Mouse (Mus musculus) kidney, postnatal 0 days (tissue): ENCODE results near the gene Dnaja4. TPM values are rescaled to one million over a fixed set of nuclear protein-coding genes. Genes with fewer than 3 reads are reported as not detected.

Source experiments
- ATAC-seq: fragments of 200-750 bp; cut with Nextera tagmentation; replicated peaks from 2 replicates; pipeline ENCODE4 v1.8.0; 2017; ENCODE audit warnings: low read depth, moderate number of reproducible peaks, moderate TSS enrichment, moderate library complexity; ENCODE audit not compliant: low FRiP score
- DNase-seq: peaks from one replicate; pipeline ENCODE4 v3.0.0-alpha.2; 2016; ENCODE audit warnings: low spot score
- H3K27ac ChIP-seq: fragments of 300-500 bp; sonication (generic); 2 replicates; pipeline ENCODE4 v1.5.1; 2014; ENCODE audit warnings: mild to moderate bottlenecking
- H3K27me3 ChIP-seq: fragments of 300-500 bp; sonication (generic); 2 replicates; pipeline ENCODE4 v1.6.1; 2014; ENCODE audit warnings: low read length, mixed read lengths; ENCODE audit not compliant: insufficient read depth
- H3K36me3 ChIP-seq: fragments of 300-500 bp; sonication (generic); 2 replicates; pipeline ENCODE4 v1.6.1; 2014; ENCODE audit warnings: low read length, mixed read lengths; ENCODE audit not compliant: insufficient read depth
- H3K4me1 ChIP-seq: fragments of 300-500 bp; sonication (generic); replicated peaks from 2 replicates; pipeline ENCODE4 v1.6.1; 2014; ENCODE audit warnings: antibody characterized with exemption, low read length, mixed read lengths; ENCODE audit not compliant: insufficient read depth
- H3K4me2 ChIP-seq: fragments of 300-500 bp; sonication (generic); 2 replicates; pipeline ENCODE4 v1.6.1; 2014; ENCODE audit warnings: mild to moderate bottlenecking, low read length, moderate library complexity, mixed read lengths
- H3K4me3 ChIP-seq: fragments of 300-500 bp; sonication (generic); replicated peaks from 2 replicates; pipeline ENCODE4 v1.5.1; 2014; ENCODE audit warnings: low read depth, low read length
- H3K9ac ChIP-seq: fragments of 300-500 bp; sonication (generic); 2 replicates; pipeline ENCODE4 v1.6.1; 2014; ENCODE audit warnings: low read depth, low read length
- H3K9me3 ChIP-seq: fragments of 300-500 bp; sonication (generic); replicated peaks from 2 replicates; pipeline ENCODE4 v1.6.1; 2016; ENCODE audit warnings: low read length, inconsistent platforms, mixed read lengths
- CTCF ChIP-seq: IDR thresholded peaks from 2 replicates; pipeline ENCODE4 v1.5.1; 2016; ENCODE audit warnings: antibody characterized with exemption, low read depth, mild to moderate bottlenecking, moderate library complexity
- WGBS: fragments of 180-500 bp; shearing (Covaris S2); extraction: QIAGEN DNeasy Blood & Tissue Kit; methylation state at CpG from one replicate; pipeline ENCODE4 v1.1.7; 2014; 5-methylcytosine and 5-hydroxymethylcytosine counted together
- polyA plus RNA-seq: library from polyadenylated mRNA; unstranded; fragments of >200 nt; fragmentation: Nextera tagmentation; extraction: Ambion mirVana; gene quantifications from 2 replicates; pipeline ENCODE4 v1.2.1, GENCODE M21; 2015

Dnaja4 gene
- polyA plus RNA-seq, 1 experiment from 2014 or later, result 2.9 TPM

GRCm38 (mm10) chr9:54745740-54746370 lies 47.2 kb downstream of the Dnaja4 start:
- H3K9me3 ChIP-seq, result no peaks in the 10 kb centered on the region
- H3K36me3 ChIP-seq, result no peaks in the 10 kb centered on the region
- H3K4me2 ChIP-seq, result no peak overlapping the region
- H3K4me3 ChIP-seq, result no peak overlapping the region
- TF ChIP-seq CTCF, result no peak
- DNase-seq, result no peak
- H3K4me1 ChIP-seq, result peaks cover 4% of the 10 kb centered on the region; the same call in 1 of the 2 replicates
- H3K27me3 ChIP-seq, result no peaks in the 10 kb centered on the region
- H3K9ac ChIP-seq, result no peak overlapping the region
- H3K27ac ChIP-seq, result no peak overlapping the region
- WGBS, result 43% methylated on average over 13 of the region's 13 CpGs
- ATAC-seq, result no peak

DNA sequence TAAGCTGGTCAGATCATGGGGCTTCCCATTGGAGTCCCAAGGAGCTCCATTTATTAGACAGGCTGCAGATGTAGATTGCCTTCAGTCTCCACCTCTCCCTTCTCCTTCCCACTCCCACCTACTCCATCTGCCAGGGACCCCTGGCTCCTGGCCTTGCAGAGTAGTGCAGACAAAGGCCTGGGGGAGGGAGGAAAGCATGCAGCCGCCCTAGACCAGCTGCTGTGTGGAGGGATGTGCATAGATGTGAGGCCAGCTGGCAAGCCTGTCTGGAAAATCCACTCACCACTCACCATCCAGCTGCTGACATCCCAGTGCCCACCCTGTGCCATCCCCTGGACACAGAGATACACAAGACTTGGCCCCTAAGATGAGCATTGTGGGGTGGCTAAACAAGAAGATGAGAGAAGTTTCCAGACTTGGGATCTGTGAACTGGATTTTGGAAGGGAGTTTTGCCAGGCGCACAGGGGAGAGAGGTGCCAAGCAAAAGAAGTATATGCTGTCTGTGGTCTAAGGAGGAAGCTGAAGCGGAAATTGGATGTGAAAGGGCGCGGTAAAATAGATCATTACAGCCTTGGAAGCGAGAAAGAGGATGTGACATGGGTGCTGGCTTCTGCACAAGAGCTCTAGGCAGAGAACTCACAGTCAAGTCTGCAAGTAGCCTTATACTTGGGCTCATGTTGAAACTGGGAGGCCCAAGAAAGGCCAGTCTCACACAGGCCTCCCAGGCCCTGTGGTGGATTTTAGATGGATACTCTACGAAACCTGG lies 51.7 kb downstream of the Dnaja4 start:
- no peak for TF ChIP-seq CTCF
- ATAC-seq (no peak), DNase-seq (no peak)
- no peak overlapping the region for H3K4me3 ChIP-seq
- no peaks in the 10 kb centered on the region for H3K36me3 ChIP-seq
- 0 out of 2 replicates have a peak, but pooled peaks cover 4% of the 10 kb centered on the region for H3K27me3 ChIP-seq
- no peak overlapping the region for H3K27ac ChIP-seq
- WGBS, result 78% methylated on average over 7 of the region's 7 CpGs
- no peaks in the 10 kb centered on the region for H3K9me3 ChIP-seq
- H3K4me1 ChIP-seq, result peaks cover 4% of the 10 kb centered on the region; the same call in 1 of the 2 replicates
- no peak overlapping the region for H3K4me2 ChIP-seq
- no peak overlapping the region for H3K9ac ChIP-seq

DNA sequence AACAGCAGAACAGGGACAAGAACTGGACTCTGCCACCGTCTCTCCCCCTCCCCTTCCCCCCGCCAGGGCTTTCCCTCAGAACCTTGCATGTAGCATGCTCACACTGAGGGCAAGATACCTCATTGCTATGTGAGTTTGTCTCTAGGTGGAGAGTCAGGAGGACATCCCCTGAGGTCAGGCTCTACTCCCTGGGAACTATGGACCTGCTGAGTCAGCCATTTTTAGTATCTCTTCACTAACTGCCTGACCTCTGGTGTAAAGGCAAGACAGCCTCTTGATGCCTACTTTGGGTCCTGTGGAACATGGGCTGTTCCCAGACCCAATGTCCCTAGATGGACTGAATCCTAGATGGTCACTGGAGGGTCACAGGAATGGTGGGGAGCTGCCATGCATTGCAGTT lies 53.0 kb downstream of the Dnaja4 start:
- no peak overlapping the region for H3K4me3 ChIP-seq
- H3K27ac ChIP-seq, result no peak overlapping the region
- no peak overlapping the region for H3K4me2 ChIP-seq
- 0 out of 2 replicates have a peak, but pooled peaks cover 4% of the 10 kb centered on the region for H3K27me3 ChIP-seq
- ATAC-seq, result no peak
- no peak overlapping the region for H3K9ac ChIP-seq
- H3K9me3 ChIP-seq, result no peaks in the 10 kb centered on the region
- no peak for DNase-seq
- no peaks in the 10 kb centered on the region for H3K4me1 ChIP-seq
- no peaks in the 10 kb centered on the region for H3K36me3 ChIP-seq
- WGBS, result 95% methylated on average over 2 of the region's 2 CpGs
- no peak for TF ChIP-seq CTCF

DNA sequence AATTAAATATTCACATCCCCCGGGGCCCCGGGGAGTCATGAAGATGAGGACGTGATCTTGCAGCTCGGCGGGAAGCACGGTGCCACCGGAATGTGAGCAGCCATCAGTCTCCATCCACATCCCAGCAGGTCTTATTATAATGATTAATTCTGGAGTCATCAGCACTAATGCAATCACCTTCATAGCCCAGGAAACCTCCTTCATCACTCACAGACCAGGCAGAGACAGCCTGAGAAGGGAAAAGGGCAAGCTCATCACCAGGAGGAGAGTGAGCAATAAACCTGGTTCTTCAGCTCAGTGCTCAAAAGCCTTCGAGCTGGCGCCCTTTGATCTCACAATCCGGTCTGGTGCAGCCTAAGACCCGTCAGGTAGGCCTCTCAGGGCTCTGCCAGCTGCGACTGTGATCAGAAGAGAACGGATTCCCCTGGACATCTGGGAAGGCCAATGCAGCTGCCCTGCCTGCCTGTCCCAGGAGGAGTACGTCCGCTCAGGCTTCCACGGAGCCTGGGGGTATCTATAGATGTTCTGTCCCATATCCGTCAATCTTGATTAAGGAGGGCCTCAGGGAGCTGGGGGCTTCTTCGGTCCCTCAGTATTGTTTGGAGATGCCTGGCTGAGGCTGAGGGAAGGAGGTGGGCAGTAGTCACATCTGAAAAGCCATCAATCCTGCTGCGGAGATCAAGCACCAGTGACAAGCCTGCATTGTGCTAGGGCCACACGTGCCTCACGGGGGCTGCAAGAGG lies 53.7 kb downstream of the Dnaja4 start:
- Histone ChIP-seq H3K4me2 (no peak overlapping the region), H3K36me3 (no peaks in the 10 kb centered on the region), H3K27me3 (0 out of 2 replicates have a peak, but pooled peaks cover 4% of the 10 kb centered on the region), H3K27ac (no peak overlapping the region), H3K4me1 (no peaks in the 10 kb centered on the region), H3K9me3 (no peaks in the 10 kb centered on the region), H3K9ac (no peak overlapping the region), H3K4me3 (no peak overlapping the region)
- no peak for TF ChIP-seq CTCF
- 22% methylated on average over 21 of the region's 21 CpGs for WGBS
- peak; percentile 69; the same call in 1 of the 2 replicates for ATAC-seq
- DNase-seq, result peak; percentile 4

- no peak overlapping the region for H3K4me3 ChIP-seq
- no peak overlapping the region for H3K4me2 ChIP-seq
- H3K4me1 ChIP-seq, result no peaks in the 10 kb centered on the region
- H3K9me3 ChIP-seq, result no peaks in the 10 kb centered on the region
- no peak overlapping the region for H3K27ac ChIP-seq
- H3K9ac ChIP-seq, result no peak overlapping the region
- no peaks in the 10 kb centered on the region for H3K36me3 ChIP-seq
- 0 out of 2 replicates have a peak, but pooled peaks cover 4% of the 10 kb centered on the region for H3K27me3 ChIP-seq
- TF ChIP-seq CTCF, result no peak
- ATAC-seq (no peak), DNase-seq (no peak)
- 42% methylated on average over 11 of the region's 11 CpGs for WGBS
Observed at GRCm38 (mm10) chr9:54752944-54753295, 54.2 kb downstream of the Dnaja4 start.

GRCm38 (mm10) chr9:54759592-54759991 lies 60.9 kb downstream of the Dnaja4 start:
- H3K4me3 ChIP-seq, result no peak overlapping the region
- no peak for TF ChIP-seq CTCF
- no peaks in the 10 kb centered on the region for H3K9me3 ChIP-seq
- no peak overlapping the region for H3K9ac ChIP-seq
- H3K27ac ChIP-seq, result no peak overlapping the region
- H3K4me2 ChIP-seq, result no peak overlapping the region
- peaks cover 2% of the 10 kb centered on the region; the same call in 1 of the 2 replicates for H3K27me3 ChIP-seq
- 30% methylated on average over 6 of the region's 6 CpGs for WGBS
- ATAC-seq (peak; percentile 72; the same call in 1 of the 2 replicates), DNase-seq (no peak)
- H3K4me1 ChIP-seq, result peaks cover 2% of the 10 kb centered on the region; the same call in 1 of the 2 replicates
- H3K36me3 ChIP-seq, result no peaks in the 10 kb centered on the region
